Mouse (Mus musculus): ENCODE data around the gene Abhd6.
"Not testable (repeated sequence)": the region's sequence is repeated elsewhere in the genome, so short reads cannot be mapped to it uniquely, and the experiment has no call there.

Gene Abhd6

GRCm38 (mm10) chr14:7986913-7987312, 15.8 kb upstream of the Abhd6 start:
- peak; percentile 58 for DNase-seq (ENCODE audit: low read depth, low spot score)
- H3K27me3 ChIP-seq (ENCODE audit: control insufficient read depth, insufficient read depth, low read length, poor library complexity, severe bottlenecking), result no peaks in the 10 kb centered on the region
- H3K36me3 ChIP-seq (ENCODE audit: control insufficient read depth, insufficient read depth, low read length, poor library complexity, severe bottlenecking), result no peaks in the 10 kb centered on the region

DNA sequence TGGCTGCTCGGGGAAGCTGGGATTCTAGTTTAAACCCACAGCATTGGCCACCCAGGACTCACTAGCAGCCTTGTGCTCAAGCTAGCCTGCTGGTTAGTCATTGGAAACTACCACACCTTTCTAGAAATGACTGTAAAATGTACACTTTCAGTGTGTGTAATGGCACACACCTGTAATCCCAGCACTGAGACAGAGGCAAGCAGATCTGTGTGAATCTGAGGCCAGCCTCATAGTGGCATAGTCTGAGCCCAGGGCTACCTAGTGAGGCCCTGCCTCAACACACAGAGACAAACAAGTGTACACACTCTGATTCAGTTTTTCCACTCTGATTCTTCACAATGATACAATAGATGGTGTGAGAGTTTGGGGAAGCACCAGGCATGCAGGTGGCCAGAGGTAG, 13.3 kb upstream of the Abhd6 start:
- Histone ChIP-seq H3K27me3 (ENCODE audit: control insufficient read depth, insufficient read depth, low read length, poor library complexity, severe bottlenecking) (no peaks in the 10 kb centered on the region), H3K36me3 (ENCODE audit: control insufficient read depth, insufficient read depth, low read length, poor library complexity, severe bottlenecking) (no peaks in the 10 kb centered on the region)
- DNase-seq (ENCODE audit: low read depth, low spot score), result peak; percentile 47

DNA sequence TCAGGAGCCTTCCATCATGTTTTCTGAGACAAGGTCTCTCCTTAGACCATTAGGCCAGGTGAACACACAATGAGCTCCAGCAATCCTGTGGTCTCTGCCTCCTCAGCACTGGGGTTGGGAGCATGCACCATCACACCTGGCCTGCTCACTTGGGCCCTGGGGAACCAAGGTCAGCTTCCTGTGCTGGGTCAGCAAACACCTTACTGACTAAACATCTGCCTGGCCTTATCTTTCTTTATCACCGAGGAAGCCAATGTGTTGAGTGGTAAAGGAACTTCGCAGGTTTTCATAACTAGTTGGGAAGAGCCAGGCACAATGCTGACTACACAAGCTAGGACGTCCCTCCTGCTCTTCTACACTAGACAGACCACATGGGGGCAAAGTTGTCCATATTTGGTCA, 12.7 kb upstream of the Abhd6 start:
- H3K36me3 ChIP-seq (ENCODE audit: control insufficient read depth, insufficient read depth, low read length, poor library complexity, severe bottlenecking), result no peaks in the 10 kb centered on the region
- H3K27me3 ChIP-seq (ENCODE audit: control insufficient read depth, insufficient read depth, low read length, poor library complexity, severe bottlenecking), result no peaks in the 10 kb centered on the region
- no peak for DNase-seq (ENCODE audit: low read depth, low spot score)

DNA sequence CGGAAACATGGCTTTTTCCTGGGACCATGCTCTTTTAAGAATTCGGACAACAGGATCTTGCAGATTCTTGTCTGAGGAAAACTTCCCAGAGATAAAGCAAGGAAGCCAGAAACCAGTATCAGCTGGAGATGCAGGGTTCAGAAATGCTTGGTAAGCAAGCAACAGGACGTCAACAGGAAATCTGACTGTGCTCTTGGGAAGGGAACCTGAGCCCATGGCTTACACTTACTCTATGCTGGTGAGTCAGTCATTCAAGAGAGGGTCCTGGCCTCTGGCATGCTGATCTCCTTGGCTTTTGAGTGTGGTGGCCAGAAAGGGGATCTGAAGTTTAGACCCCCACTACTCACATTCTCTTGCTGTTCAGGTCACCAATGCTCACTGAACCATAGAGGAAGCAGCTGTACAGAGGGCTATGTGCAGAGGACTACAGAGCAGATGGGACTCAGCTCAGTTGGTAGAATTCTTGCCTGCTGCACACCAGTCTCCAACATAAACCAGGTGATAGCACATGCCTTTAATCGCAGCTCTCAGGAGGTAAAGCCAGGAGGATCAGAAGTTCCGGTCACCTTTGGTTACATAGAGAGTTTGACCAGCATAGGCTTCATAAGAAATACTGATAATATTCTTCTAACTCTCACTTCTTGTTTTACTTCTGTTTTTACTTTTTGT, 11.5 kb upstream of the Abhd6 start:
- Histone ChIP-seq H3K36me3 (ENCODE audit: control insufficient read depth, insufficient read depth, low read length, poor library complexity, severe bottlenecking) (no peaks in the 10 kb centered on the region), H3K27me3 (ENCODE audit: control insufficient read depth, insufficient read depth, low read length, poor library complexity, severe bottlenecking) (no peaks in the 10 kb centered on the region)
- no peak for DNase-seq (ENCODE audit: low read depth, low spot score)

DNA sequence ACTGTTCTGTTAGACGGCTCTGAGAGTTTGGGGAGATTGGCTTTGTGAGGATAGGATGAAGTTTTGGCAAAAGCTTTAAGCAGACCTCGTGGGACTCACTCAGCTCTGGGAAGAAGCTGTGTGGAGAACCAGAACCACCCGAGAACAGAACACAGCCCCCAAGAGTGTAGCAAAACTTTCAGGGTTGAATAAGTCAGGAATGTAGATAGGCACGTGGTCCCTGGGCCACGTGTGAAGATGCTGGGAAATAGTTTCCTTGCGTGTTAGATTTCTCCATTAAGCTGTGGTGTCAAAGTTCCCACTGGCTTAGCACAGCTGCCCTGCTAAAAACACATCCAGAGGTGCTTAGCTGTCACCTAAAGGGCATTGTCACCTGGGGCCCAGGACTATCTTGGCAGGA, 10.5 kb upstream of the Abhd6 start:
- no peaks in the 10 kb centered on the region for H3K27me3 ChIP-seq (ENCODE audit: control insufficient read depth, insufficient read depth, low read length, poor library complexity, severe bottlenecking)
- DNase-seq (ENCODE audit: low read depth, low spot score), result no peak
- no peaks in the 10 kb centered on the region for H3K36me3 ChIP-seq (ENCODE audit: control insufficient read depth, insufficient read depth, low read length, poor library complexity, severe bottlenecking)

DNA sequence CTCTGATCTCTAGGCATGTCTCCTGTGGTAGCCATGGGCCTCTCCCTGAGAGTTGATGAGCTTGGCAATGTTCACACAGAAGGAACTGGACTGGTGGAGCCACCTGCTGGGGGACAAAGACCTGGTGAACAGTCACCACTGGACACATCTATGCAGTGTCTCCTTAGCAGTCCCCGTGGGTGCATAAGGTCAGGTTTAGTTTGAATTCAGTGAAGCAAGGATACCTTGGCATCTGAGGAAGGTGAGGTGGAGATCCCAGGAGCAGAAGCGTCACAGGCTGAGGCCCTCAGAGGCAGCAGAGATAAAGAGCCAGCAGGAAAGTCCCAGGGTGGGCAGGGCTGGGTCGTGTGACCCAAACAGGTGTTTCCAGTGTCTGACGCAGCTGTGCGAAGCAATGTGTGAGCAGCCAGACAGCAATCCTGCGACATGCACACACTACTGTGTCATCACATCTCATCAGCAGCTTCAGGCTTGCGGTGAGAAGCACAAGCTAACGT, 8.4 kb upstream of the Abhd6 start, which contains the start of gene Dnase1l3:
Gene Dnase1l3 (minus strand): TSS at position 303 of the 497 bp plus-strand sequence.
- peak; percentile 87 for DNase-seq (ENCODE audit: low read depth, low spot score)
- Histone ChIP-seq H3K27me3 (ENCODE audit: control insufficient read depth, insufficient read depth, low read length, poor library complexity, severe bottlenecking) (no peaks in the 10 kb centered on the region), H3K36me3 (ENCODE audit: control insufficient read depth, insufficient read depth, low read length, poor library complexity, severe bottlenecking) (no peaks in the 10 kb centered on the region)

DNA sequence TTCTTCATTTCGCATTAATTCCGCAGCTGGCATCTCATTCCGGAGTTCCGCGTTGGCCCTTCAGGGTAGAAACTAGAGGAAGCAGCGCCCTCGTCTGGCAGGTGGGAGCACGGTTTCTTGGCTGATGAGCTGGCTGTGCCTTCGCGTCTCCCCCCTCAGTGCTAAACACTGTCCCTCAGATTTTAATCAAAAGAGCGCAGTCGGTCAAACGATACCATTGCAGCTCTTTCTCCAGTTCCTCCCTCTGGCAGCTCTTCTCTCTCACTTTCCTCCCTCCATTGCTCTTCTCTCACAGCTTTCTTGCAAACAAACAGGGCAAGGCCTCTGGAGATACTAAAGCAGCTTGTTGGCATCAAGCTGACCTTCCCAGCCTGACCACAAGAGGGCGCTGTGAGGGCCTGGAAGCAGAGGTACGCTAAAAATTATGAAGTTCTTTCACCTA, 5.4 kb upstream of the Abhd6 start:
- Histone ChIP-seq H3K27me3 (ENCODE audit: control insufficient read depth, insufficient read depth, low read length, poor library complexity, severe bottlenecking) (no peaks in the 10 kb centered on the region), H3K36me3 (ENCODE audit: control insufficient read depth, insufficient read depth, low read length, poor library complexity, severe bottlenecking) (no peaks in the 10 kb centered on the region)
- peak; percentile 95 for DNase-seq (ENCODE audit: low read depth, low spot score)

DNA sequence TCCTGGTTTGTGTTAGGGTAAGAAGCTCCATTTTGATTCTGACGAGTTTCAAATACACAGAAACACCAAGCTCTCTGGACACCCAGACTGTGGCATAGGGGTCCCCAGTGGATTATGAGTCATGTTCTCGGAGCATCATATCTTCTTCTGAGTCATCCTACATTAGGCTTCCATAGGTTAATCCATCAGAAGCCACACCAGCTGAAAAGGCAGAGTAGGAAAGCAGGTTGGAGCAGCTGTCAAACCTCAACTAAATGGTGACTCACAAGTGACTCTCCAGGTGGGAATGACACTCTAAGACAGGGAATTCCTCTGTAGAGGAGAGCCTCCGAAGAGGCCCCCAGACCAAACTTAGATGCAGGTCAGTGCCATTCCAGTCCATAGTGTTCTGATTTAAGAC, 3.7 kb upstream of the Abhd6 start:
- DNase-seq (ENCODE audit: low read depth, low spot score), result no peak
- no peaks in the 10 kb centered on the region for H3K27me3 ChIP-seq (ENCODE audit: control insufficient read depth, insufficient read depth, low read length, poor library complexity, severe bottlenecking)

DNA sequence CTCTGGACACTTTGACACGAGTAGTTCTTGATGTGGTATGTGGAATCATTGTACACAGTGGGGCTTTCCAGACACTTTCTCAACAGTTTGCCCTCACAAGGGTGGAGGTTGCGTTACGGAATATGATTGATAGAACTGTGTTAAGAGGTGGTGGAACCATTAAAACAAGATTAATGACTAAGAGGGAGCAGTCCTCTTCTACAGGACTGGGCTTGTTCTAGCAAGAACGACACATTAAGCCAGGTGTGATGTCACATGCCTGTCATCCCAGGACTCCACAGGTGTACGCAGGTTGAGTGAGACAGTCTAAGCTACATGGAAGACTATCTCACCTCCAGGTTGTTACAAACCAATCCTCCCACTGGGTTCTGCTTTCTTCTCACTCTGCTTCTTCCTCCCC, 3.3 kb upstream of the Abhd6 start:
- no peak for DNase-seq (ENCODE audit: low read depth, low spot score)

More for the DNA sequence above, 3.7 kb upstream of the Abhd6 start:
- no peaks in the 10 kb centered on the region for H3K36me3 ChIP-seq (ENCODE audit: control insufficient read depth, insufficient read depth, low read length, poor library complexity, severe bottlenecking)

DNA sequence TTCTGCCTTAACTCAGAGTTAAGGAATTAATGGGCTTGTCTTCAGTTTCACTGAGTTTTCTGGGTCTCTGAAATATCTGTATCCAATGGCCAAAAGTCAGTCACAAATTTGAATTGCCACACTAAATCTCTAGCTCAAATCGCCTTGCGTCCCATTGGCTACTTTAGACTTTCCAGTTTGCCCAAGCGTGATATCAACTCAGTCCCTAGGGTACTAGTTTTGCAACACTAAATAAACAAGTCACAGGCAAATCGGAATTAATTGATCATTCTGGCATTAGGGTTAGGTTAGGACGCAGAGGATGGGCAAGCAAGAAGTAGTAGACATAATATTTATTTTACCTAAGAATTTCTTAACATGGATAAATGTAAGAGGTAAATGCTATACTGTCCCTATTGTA, 2.5 kb upstream of the Abhd6 start:
- no peaks in the 10 kb centered on the region for H3K36me3 ChIP-seq (ENCODE audit: control insufficient read depth, insufficient read depth, low read length, poor library complexity, severe bottlenecking)
- no peaks in the 10 kb centered on the region for H3K27me3 ChIP-seq (ENCODE audit: control insufficient read depth, insufficient read depth, low read length, poor library complexity, severe bottlenecking)
- DNase-seq (ENCODE audit: low read depth, low spot score), result no peak

More for the DNA sequence above, 3.3 kb upstream of the Abhd6 start:
- H3K27me3 ChIP-seq (ENCODE audit: control insufficient read depth, insufficient read depth, low read length, poor library complexity, severe bottlenecking), result no peaks in the 10 kb centered on the region
- no peaks in the 10 kb centered on the region for H3K36me3 ChIP-seq (ENCODE audit: control insufficient read depth, insufficient read depth, low read length, poor library complexity, severe bottlenecking)

GRCm38 (mm10) chr14:8000831-8001685, 1.6 kb upstream of the Abhd6 start:
- Histone ChIP-seq H3K36me3 (ENCODE audit: control insufficient read depth, insufficient read depth, low read length, poor library complexity, severe bottlenecking) (no peaks in the 10 kb centered on the region), H3K27me3 (ENCODE audit: control insufficient read depth, insufficient read depth, low read length, poor library complexity, severe bottlenecking) (no peaks in the 10 kb centered on the region)
- DNase-seq (ENCODE audit: low read depth, low spot score), result no peak

DNA sequence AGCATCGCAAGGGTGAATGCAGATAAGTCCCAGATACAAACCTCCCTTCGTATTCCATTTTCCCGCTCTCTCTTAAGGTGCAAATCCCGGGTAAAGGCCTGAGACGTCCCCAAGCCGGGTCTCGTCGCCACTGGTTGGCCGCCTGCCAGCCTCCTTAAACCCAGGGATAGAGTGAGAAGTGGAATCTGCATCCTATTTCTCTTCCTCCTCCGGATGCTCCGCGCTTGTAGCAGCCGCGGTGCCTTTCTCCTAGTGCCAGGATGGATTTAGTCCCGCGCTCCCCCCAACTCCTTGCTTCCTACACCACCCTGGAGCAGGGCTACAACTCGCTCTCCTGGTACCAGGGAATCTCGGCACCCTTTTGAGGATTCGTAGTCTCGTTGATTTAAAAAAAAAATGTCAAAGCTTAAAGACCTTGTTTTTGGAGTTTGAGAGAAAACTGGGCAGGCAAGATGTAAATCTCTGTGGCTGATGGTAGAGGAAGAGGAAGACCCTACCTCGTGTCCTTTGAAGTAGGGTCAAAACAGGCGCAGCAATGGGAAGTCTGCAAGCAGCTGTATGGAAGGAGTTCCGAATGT, 480 bp downstream of the Abhd6 start:
- no peaks in the 10 kb centered on the region for H3K36me3 ChIP-seq (ENCODE audit: control insufficient read depth, insufficient read depth, low read length, poor library complexity, severe bottlenecking)
- no peaks in the 10 kb centered on the region for H3K27me3 ChIP-seq (ENCODE audit: control insufficient read depth, insufficient read depth, low read length, poor library complexity, severe bottlenecking)
- DNase-seq (ENCODE audit: low read depth, low spot score), result no peak

- no peaks in the 10 kb centered on the region for H3K27me3 ChIP-seq (ENCODE audit: control insufficient read depth, insufficient read depth, low read length, poor library complexity, severe bottlenecking)
- H3K36me3 ChIP-seq (ENCODE audit: control insufficient read depth, insufficient read depth, low read length, poor library complexity, severe bottlenecking), result no peaks in the 10 kb centered on the region
- peak; percentile 29 for DNase-seq (ENCODE audit: low read depth, low spot score)
Observed at GRCm38 (mm10) chr14:8003727-8004670, 1.3 kb downstream of the Abhd6 start.

GRCm38 (mm10) chr14:8006061-8006460, 3.4 kb downstream of the Abhd6 start:
- not testable (repeated sequence) for DNase-seq (ENCODE audit: low read depth, low spot score); H3K27me3 ChIP-seq (ENCODE audit: control insufficient read depth, insufficient read depth, low read length, poor library complexity, severe bottlenecking); H3K36me3 ChIP-seq (ENCODE audit: control insufficient read depth, insufficient read depth, low read length, poor library complexity, severe bottlenecking)

All from splenic B cell, adult 2 months (primary cell).